Mouse (Mus musculus) olfactory bulb, adult 2 months (tissue): ENCODE measurements at regions not wholly inside any gene's neighbourhood (a gene's known extent, or its start where the extent isn't known, plus 50 kb on each side); places are given as distances from the start of the nearest gene placed in this dataset.

Experiments
- CTCF ChIP-seq: fragments of 200-500 bp; IDR thresholded peaks from 2 replicates; pipeline ENCODE4 v1.5.1; 2012; ENCODE audit warnings: low read depth, mild to moderate bottlenecking, low read length, moderate library complexity; ENCODE audit not compliant: insufficient read depth
- POLR2A ChIP-seq: fragments of 200-500 bp; IDR thresholded peaks from 2 replicates; pipeline ENCODE4 v1.6.1; 2012; ENCODE audit warnings: mild to moderate bottlenecking, low read depth, low read length, moderate library complexity; ENCODE audit not compliant: insufficient read depth

- no peak for TF ChIP-seq CTCF
- TF ChIP-seq POLR2A = no peak
Measured at GRCm38 (mm10) chr3:38650176-38650575, 165.5 kb upstream of the Ankrd50 start.
